Mouse (Mus musculus) brain, embryonic 14.5 days (tissue): Measurements from ENCODE around the gene Srd5a1.

Experiments
- CTCF ChIP-seq: fragments of 200-500 bp; IDR thresholded peaks from 2 replicates; pipeline ENCODE4 v1.5.1; 2012; ENCODE audit warnings: inconsistent platforms, mild to moderate bottlenecking, moderate library complexity, borderline replicate concordance; ENCODE audit not compliant: insufficient read depth, insufficient read length; ENCODE audit errors: extremely low read depth
- POLR2A ChIP-seq: fragments of 200-500 bp; IDR thresholded peaks from 2 replicates; pipeline ENCODE4 v1.6.1; 2012; ENCODE audit warnings: mild to moderate bottlenecking, inconsistent platforms, borderline replicate concordance; ENCODE audit not compliant: poor library complexity, insufficient read depth, insufficient read length, severe bottlenecking; ENCODE audit errors: extremely low read depth

DNA sequence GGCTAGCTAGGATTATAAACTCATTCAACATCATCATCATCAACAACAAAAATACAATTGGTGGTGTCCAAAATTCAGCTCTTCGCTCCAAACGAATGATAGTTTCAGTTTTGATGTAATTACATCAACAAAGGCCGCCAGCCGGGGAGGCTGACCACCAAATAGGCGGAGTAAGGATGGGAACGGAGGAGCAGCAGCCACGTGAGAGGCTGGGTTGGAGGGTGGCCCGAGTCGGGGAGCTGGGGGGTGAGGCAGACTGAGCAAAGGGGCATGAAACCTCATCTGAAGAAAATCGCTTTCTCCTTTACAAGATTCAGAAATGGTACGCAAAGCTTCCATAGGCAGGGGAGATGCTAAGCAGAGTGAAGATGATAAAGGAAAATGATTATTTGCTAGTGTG is 34.6 kb downstream of the Srd5a1 start:
- TF ChIP-seq CTCF: no peak
- TF ChIP-seq POLR2A: no peak
